Mouse (Mus musculus): ENCODE measurements around the gene Trpm7. TPM values are rescaled to one million over a fixed set of nuclear protein-coding genes. Genes with fewer than 3 reads are reported as not detected.

The Trpm7 gene
- polyA plus RNA-seq, 1 experiment from 2014 or later: 50.9 TPM

DNA sequence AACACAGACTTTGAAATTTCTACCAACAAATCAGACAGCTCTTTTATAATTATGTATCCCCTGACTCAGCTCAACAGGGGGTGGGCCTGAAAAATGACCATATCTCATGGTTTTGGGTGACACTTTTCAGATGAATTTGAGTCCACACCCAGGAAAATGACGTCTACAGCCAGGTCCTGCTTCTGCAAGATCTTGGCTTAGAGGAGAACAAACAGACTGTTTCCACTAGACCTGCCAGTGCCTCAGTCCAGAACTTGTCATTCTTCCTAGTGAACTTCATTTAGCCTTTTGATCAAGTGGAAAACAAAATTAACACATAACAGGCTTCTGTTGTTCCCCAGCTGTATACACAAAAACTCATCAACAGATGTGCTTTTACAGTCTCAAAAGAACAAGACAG is 99.6 kb downstream of the Trpm7 start:
- H3K9ac ChIP-seq (ENCODE audit: low read length): no peak overlapping the region
- no peak overlapping the region for H3K4me2 ChIP-seq (ENCODE audit: low read depth, low read length, severe bottlenecking)
- H3K4me1 ChIP-seq (replicated peaks; ENCODE audit: control insufficient read depth, insufficient read depth, low read length): no peaks in the 10 kb centered on the region
- H3K27me3 ChIP-seq (ENCODE audit: control insufficient read depth, insufficient read depth, low read length): no peaks in the 10 kb centered on the region
- H3K9me3 ChIP-seq (ENCODE audit: control insufficient read depth, low read length): no peaks in the 10 kb centered on the region
- no peak overlapping the region for H3K27ac ChIP-seq (ENCODE audit: low read depth, low read length)
- 75% methylated on average over 1 of the region's 1 CpGs for WGBS
- no peaks in the 10 kb centered on the region for H3K36me3 ChIP-seq (ENCODE audit: control insufficient read depth, insufficient read depth, low read length)
- DNase-seq (ENCODE audit: low spot score): no peak
- no peak for ATAC-seq (replicated peaks; ENCODE audit: low FRiP score)
- H3K4me3 ChIP-seq (ENCODE audit: low read depth, low read length): no peak overlapping the region

DNA sequence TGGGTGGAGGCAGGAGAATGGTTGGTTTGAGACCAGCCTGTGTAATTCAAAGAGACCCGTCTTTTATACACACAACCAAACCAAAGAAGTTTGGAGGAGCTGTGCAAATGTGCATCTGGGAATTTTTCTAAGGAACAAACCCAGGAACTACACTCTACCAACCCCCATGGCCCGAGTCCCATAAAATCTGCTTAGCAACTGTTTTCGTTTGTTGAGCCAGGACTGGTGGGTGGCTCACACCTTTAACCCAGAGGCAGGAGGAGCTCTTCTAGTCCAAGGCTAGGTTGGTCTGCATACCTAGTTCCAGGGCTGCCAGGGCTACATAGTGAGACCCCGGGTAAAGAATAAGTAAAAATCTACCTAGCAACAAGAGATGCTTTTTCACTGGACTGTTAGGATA is 100.1 kb downstream of the Trpm7 start:
- 75% methylated on average over 4 of the region's 4 CpGs for WGBS
- Histone ChIP-seq H3K9me3 (ENCODE audit: control insufficient read depth, low read length) (no peaks in the 10 kb centered on the region), H3K27me3 (ENCODE audit: control insufficient read depth, insufficient read depth, low read length) (no peaks in the 10 kb centered on the region), H3K4me3 (ENCODE audit: low read depth, low read length) (no peak overlapping the region), H3K4me1 (replicated peaks; ENCODE audit: control insufficient read depth, insufficient read depth, low read length) (no peaks in the 10 kb centered on the region), H3K4me2 (ENCODE audit: low read depth, low read length, severe bottlenecking) (no peak overlapping the region), H3K36me3 (ENCODE audit: control insufficient read depth, insufficient read depth, low read length) (no peaks in the 10 kb centered on the region), H3K9ac (ENCODE audit: low read length) (no peak overlapping the region), H3K27ac (ENCODE audit: low read depth, low read length) (no peak overlapping the region)
- DNase-seq (ENCODE audit: low spot score): no peak
- ATAC-seq (replicated peaks; ENCODE audit: low FRiP score): no peak

DNA sequence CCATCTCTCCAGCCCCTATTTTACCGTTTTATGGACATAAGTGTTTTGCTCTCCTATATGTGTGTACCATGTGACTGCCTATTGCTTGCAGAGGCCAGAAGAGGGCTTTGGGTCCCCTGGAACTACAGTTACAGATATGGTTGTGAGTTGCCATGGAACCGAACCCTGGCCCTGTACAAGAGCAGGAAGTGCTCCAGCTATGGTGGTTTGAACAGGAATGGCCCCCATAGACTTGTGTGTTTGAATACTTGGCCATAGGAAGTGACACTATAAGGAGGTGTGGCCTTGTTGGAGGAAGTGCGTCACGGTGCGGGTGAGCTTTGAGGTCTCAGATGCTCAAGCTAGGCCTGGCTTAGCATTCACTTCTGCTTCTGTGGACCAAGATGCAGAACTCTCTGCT is 103.8 kb downstream of the Trpm7 start:
- Histone ChIP-seq H3K4me1 (replicated peaks; ENCODE audit: control insufficient read depth, insufficient read depth, low read length) (no peaks in the 10 kb centered on the region), H3K4me2 (ENCODE audit: low read depth, low read length, severe bottlenecking) (no peak overlapping the region), H3K36me3 (ENCODE audit: control insufficient read depth, insufficient read depth, low read length) (no peaks in the 10 kb centered on the region), H3K9ac (ENCODE audit: low read length) (no peak overlapping the region), H3K9me3 (ENCODE audit: control insufficient read depth, low read length) (no peaks in the 10 kb centered on the region), H3K27ac (ENCODE audit: low read depth, low read length) (no peak overlapping the region), H3K27me3 (ENCODE audit: control insufficient read depth, insufficient read depth, low read length) (no peaks in the 10 kb centered on the region), H3K4me3 (ENCODE audit: low read depth, low read length) (no peak overlapping the region)
- no peak for DNase-seq (ENCODE audit: low spot score)
- no peak for ATAC-seq (replicated peaks; ENCODE audit: low FRiP score)
- WGBS: 94% methylated on average over 5 of the region's 5 CpGs

DNA sequence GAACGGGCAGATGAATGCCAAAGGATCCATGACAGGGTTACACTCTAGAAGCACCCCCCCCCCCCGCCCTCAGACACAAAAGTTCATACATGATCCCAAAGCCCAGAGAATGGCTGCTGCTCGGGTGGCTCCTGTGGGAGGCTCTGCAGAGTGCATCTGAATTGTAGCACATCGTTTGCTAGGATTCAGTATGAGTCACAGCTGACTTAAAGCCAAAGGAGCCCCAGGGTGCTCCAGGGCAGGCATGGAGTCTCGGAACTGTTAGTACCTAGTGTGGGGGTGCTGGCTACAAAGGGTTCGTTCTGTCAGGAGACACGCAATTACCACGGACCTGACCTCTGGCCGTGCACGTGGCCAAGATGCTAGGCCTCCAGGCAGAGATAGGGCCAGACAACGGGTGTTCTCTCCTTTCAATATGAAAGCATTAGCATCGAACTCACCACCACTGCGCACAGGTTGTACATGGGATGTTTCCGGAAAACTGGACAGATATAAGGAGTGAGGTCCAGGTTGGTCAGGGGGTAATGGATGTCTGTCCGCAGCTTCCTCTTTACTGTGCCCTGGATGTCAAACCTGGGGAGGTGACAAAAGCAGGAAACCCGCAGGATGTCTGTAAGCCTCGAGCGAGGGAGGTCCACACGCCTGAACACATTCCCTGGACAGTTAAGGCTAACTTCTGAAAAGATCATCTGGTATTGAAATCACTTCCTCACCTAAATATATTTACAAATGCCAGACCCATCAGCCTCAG is 106.4 kb downstream of the Trpm7 start:
- WGBS: 77% methylated on average over 19 of the region's 19 CpGs
- no peak for DNase-seq (ENCODE audit: low spot score)
- H3K4me1 ChIP-seq (replicated peaks; ENCODE audit: control insufficient read depth, insufficient read depth, low read length): no peaks in the 10 kb centered on the region
- H3K9ac ChIP-seq (ENCODE audit: low read length): no peak overlapping the region
- no peak for ATAC-seq (replicated peaks; ENCODE audit: low FRiP score)
- no peak overlapping the region for H3K27ac ChIP-seq (ENCODE audit: low read depth, low read length)
- no peaks in the 10 kb centered on the region for H3K36me3 ChIP-seq (ENCODE audit: control insufficient read depth, insufficient read depth, low read length)
- H3K27me3 ChIP-seq (ENCODE audit: control insufficient read depth, insufficient read depth, low read length): no peaks in the 10 kb centered on the region
- H3K9me3 ChIP-seq (ENCODE audit: control insufficient read depth, low read length): no peaks in the 10 kb centered on the region
- H3K4me3 ChIP-seq (ENCODE audit: low read depth, low read length): no peak overlapping the region
- no peak overlapping the region for H3K4me2 ChIP-seq (ENCODE audit: low read depth, low read length, severe bottlenecking)

DNA sequence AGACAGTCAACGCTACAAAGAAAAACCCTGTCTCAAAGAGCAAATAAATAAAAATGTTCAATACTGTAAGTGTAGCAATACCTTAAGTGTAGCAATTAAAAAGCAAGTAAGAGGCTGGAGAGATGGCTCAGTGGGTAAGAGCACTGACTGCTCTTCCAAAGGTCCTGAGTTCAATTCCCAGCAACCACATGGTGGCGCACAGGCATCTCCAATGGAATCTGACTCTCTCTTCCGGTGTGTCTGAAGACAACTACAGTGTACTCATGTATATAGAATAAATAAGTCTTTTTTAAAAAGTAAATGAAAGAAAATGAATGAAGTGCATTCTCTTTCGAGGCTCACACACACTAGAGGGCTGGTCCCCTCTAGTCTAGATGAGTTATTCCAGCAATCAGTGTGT is 107.8 kb downstream of the Trpm7 start:
- no peak overlapping the region for H3K27ac ChIP-seq (ENCODE audit: low read depth, low read length)
- no peaks in the 10 kb centered on the region for H3K9me3 ChIP-seq (ENCODE audit: control insufficient read depth, low read length)
- H3K27me3 ChIP-seq (ENCODE audit: control insufficient read depth, insufficient read depth, low read length): no peaks in the 10 kb centered on the region
- no peaks in the 10 kb centered on the region for H3K4me1 ChIP-seq (replicated peaks; ENCODE audit: control insufficient read depth, insufficient read depth, low read length)
- no peak overlapping the region for H3K9ac ChIP-seq (ENCODE audit: low read length)
- DNase-seq (ENCODE audit: low spot score): no peak
- H3K4me2 ChIP-seq (ENCODE audit: low read depth, low read length, severe bottlenecking): no peak overlapping the region
- H3K4me3 ChIP-seq (ENCODE audit: low read depth, low read length): no peak overlapping the region
- no peak for ATAC-seq (replicated peaks; ENCODE audit: low FRiP score)
- WGBS: 80% methylated on average over 4 of the region's 4 CpGs
- no peaks in the 10 kb centered on the region for H3K36me3 ChIP-seq (ENCODE audit: control insufficient read depth, insufficient read depth, low read length)

DNA sequence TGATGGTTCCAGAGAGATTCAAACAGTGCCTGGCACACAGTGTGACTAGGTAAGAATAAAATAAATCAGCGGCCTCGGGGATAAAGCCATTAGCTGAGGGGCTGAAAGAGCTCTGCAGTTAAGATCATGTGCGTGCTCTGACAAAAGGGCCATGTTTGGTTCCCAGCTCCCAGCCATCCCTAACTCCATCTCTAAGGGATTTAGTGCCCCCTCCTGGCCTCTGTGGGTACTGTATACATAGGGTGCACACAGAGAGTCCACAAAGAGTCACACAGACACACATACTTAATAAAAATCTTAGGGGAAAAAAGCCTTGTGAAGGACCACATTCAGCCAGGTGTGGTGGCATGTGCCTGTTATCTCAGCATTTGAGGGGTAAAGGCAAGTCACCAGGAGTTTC is 108.4 kb downstream of the Trpm7 start:
- no peak overlapping the region for H3K27ac ChIP-seq (ENCODE audit: low read depth, low read length)
- H3K9ac ChIP-seq (ENCODE audit: low read length): no peak overlapping the region
- H3K4me3 ChIP-seq (ENCODE audit: low read depth, low read length): no peak overlapping the region
- no peak overlapping the region for H3K4me2 ChIP-seq (ENCODE audit: low read depth, low read length, severe bottlenecking)
- ATAC-seq (replicated peaks; ENCODE audit: low FRiP score): no peak
- no peak for DNase-seq (ENCODE audit: low spot score)
- no peaks in the 10 kb centered on the region for H3K36me3 ChIP-seq (ENCODE audit: control insufficient read depth, insufficient read depth, low read length)
- H3K9me3 ChIP-seq (ENCODE audit: control insufficient read depth, low read length): no peaks in the 10 kb centered on the region
- 94% methylated on average over 3 of the region's 3 CpGs for WGBS
- H3K4me1 ChIP-seq (replicated peaks; ENCODE audit: control insufficient read depth, insufficient read depth, low read length): no peaks in the 10 kb centered on the region
- no peaks in the 10 kb centered on the region for H3K27me3 ChIP-seq (ENCODE audit: control insufficient read depth, insufficient read depth, low read length)

DNA sequence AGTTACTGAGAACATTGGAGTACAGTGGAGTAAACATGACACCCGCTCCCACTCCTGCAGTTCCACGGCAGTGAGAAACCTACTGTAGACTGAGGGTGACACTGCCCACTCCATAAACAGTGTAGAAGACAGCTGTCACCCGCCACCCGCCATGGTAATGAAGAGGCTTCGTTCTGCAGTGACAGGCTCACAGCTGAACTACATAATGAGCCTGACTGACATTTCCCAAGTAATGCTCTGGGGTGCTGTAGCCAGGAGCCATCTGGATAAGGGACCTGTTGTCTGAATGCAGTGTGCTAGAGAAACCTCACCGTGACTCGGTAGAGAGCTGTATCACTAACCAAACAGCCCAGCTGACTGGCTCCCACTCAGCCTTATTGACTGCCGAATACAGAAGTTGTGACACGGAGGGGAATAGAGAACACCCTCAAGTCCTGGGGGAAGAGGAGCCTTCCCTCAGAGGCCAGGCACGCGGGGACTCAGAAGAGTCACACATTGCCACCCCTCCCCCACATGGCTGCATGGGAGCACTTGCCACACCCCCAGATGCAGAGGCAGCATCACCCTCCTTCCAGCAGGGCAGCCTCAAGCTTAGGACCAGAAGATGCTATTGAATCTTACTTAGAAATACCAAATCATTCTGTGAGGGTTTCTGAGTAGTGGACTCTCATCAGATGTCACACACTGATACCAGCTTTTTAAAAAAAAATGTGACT is 110.0 kb downstream of the Trpm7 start:
- Histone ChIP-seq H3K9me3 (ENCODE audit: control insufficient read depth, low read length) (no peaks in the 10 kb centered on the region), H3K9ac (ENCODE audit: low read length) (no peak overlapping the region), H3K4me3 (ENCODE audit: low read depth, low read length) (no peak overlapping the region), H3K4me1 (replicated peaks; ENCODE audit: control insufficient read depth, insufficient read depth, low read length) (no peaks in the 10 kb centered on the region), H3K27ac (ENCODE audit: low read depth, low read length) (no peak overlapping the region), H3K27me3 (ENCODE audit: control insufficient read depth, insufficient read depth, low read length) (no peaks in the 10 kb centered on the region), H3K4me2 (ENCODE audit: low read depth, low read length, severe bottlenecking) (no peak overlapping the region), H3K36me3 (ENCODE audit: control insufficient read depth, insufficient read depth, low read length) (no peaks in the 10 kb centered on the region)
- ATAC-seq (replicated peaks; ENCODE audit: low FRiP score): peak; percentile 39; the same call in 1 of the 2 replicates
- DNase-seq (ENCODE audit: low spot score): no peak
- WGBS: 55% methylated on average over 11 of the region's 11 CpGs

DNA sequence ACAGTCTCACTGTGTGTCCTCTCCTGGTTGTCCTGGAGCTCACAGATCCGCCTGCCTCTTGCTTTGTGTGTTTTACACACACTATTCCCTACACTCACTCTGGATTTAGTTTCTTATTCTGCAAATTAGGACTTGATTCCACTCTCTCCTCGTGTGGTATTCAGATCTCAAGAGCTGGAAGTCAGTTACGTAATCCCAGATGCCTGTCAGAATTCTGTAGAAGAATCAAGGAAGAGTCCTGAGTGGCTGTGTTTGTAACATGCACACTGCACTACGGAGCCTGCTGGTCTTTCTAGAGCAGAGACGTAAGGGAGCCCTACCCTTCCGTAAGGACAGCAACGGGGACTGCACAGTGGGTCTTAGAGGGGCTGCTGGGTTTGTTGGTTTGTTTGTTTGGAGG is 116.7 kb downstream of the Trpm7 start:
- DNase-seq (ENCODE audit: low spot score) (no peak), ATAC-seq (replicated peaks; ENCODE audit: low FRiP score) (no peak)
- Histone ChIP-seq H3K4me1 (replicated peaks; ENCODE audit: control insufficient read depth, insufficient read depth, low read length) (no peaks in the 10 kb centered on the region), H3K9me3 (ENCODE audit: control insufficient read depth, low read length) (no peaks in the 10 kb centered on the region), H3K4me2 (ENCODE audit: low read depth, low read length, severe bottlenecking) (no peak overlapping the region), H3K36me3 (ENCODE audit: control insufficient read depth, insufficient read depth, low read length) (peaks cover 8% of the 10 kb centered on the region; the same call in 1 of the 2 replicates), H3K9ac (ENCODE audit: low read length) (no peak overlapping the region), H3K27ac (ENCODE audit: low read depth, low read length) (no peak overlapping the region), H3K4me3 (ENCODE audit: low read depth, low read length) (no peak overlapping the region), H3K27me3 (ENCODE audit: control insufficient read depth, insufficient read depth, low read length) (no peaks in the 10 kb centered on the region)
- WGBS: 92% methylated on average over 7 of the region's 7 CpGs

DNA sequence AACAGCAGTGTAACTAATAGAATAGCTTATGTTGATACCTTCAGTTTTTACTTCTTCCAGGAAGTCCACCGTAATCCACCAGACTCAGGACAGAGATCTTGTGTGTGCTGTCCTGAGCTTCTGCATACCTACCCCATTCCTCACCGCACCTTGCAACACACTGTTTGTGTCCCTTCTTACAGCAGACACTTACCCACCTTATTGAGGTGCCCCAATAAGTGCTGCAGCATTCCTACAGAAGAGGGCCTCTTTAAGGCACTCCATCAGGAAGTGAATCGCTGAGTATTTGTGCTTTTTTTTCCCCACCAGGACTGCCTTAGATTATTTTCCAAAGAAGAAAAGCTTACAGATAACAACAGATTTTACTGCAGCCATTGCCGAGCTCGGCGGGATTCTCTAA is 120.4 kb downstream of the Trpm7 start:
- Histone ChIP-seq H3K27me3 (ENCODE audit: control insufficient read depth, insufficient read depth, low read length) (no peaks in the 10 kb centered on the region), H3K36me3 (ENCODE audit: control insufficient read depth, insufficient read depth, low read length) (peaks cover 8% of the 10 kb centered on the region; the same call in 1 of the 2 replicates), H3K4me2 (ENCODE audit: low read depth, low read length, severe bottlenecking) (no peak overlapping the region), H3K27ac (ENCODE audit: low read depth, low read length) (no peak overlapping the region), H3K4me3 (ENCODE audit: low read depth, low read length) (no peak overlapping the region), H3K9ac (ENCODE audit: low read length) (no peak overlapping the region), H3K9me3 (ENCODE audit: control insufficient read depth, low read length) (no peaks in the 10 kb centered on the region), H3K4me1 (replicated peaks; ENCODE audit: control insufficient read depth, insufficient read depth, low read length) (no peaks in the 10 kb centered on the region)
- DNase-seq (ENCODE audit: low spot score) (no peak), ATAC-seq (replicated peaks; ENCODE audit: low FRiP score) (no peak)
- WGBS: 97% methylated on average over 6 of the region's 6 CpGs
